Mouse (Mus musculus): Measurements from ENCODE around the gene Klrb1a.

GRCm38 (mm10) chr6:128624425-128624824 is 1.1 kb upstream of the Klrb1a start:
- TF ChIP-seq CTCF (IDR thresholded peaks at IDR 0.05; ENCODE audit: low read depth) (no peak), EP300 (IDR thresholded peaks at IDR 0.05; ENCODE audit: low read depth) (no peak)

All from liver, embryonic 14.5 days (tissue).